Mouse (Mus musculus) midbrain, embryonic 14.5 days (tissue): ENCODE data around the gene Cinp. TPM values are rescaled to one million over a fixed set of nuclear protein-coding genes. Genes with fewer than 3 reads are reported as not detected.

Experiments
- ATAC-seq: fragments of 200-750 bp; cut with Nextera tagmentation; 2 replicates; pipeline ENCODE4 v1.8.0; 2017; ENCODE audit warnings: moderate number of reproducible peaks, moderate library complexity; ENCODE audit not compliant: low FRiP score, low TSS enrichment
- DNase-seq: peaks from one replicate; pipeline ENCODE4 v3.0.0-alpha.2; 2015
- H3K27ac ChIP-seq: fragments of 300-500 bp; sonication (generic); replicated peaks from 2 replicates; pipeline ENCODE4 v1.5.1; 2014; ENCODE audit warnings: mild to moderate bottlenecking, low read depth, low read length, moderate library complexity
- H3K27me3 ChIP-seq: fragments of 300-500 bp; sonication (generic); 2 replicates; pipeline ENCODE4 v1.6.1; 2014; ENCODE audit warnings: low read length, control low read depth, mixed read lengths; ENCODE audit not compliant: control insufficient read depth, insufficient read depth
- H3K36me3 ChIP-seq: fragments of 300-500 bp; sonication (generic); 2 replicates; pipeline ENCODE4 v1.6.1; 2014; ENCODE audit warnings: low read length, control low read depth; ENCODE audit not compliant: control insufficient read depth, insufficient read depth
- H3K4me1 ChIP-seq: fragments of 300-500 bp; sonication (generic); 2 replicates; pipeline ENCODE4 v1.6.1; 2014; ENCODE audit warnings: mild to moderate bottlenecking, antibody characterized with exemption, low read length, control low read depth; ENCODE audit not compliant: control insufficient read depth, insufficient read depth
- H3K4me2 ChIP-seq: fragments of 300-500 bp; sonication (generic); 2 replicates; pipeline ENCODE4 v1.6.1; 2014; ENCODE audit warnings: mild to moderate bottlenecking, low read length, moderate library complexity
- H3K4me3 ChIP-seq: fragments of 300-500 bp; sonication (generic); replicated peaks from 2 replicates; pipeline ENCODE4 v1.5.1; 2014; ENCODE audit warnings: low read depth, low read length
- H3K9ac ChIP-seq: fragments of 300-500 bp; sonication (generic); replicated peaks from 2 replicates; pipeline ENCODE4 v1.6.1; 2014; ENCODE audit warnings: mild to moderate bottlenecking, low read length, moderate library complexity
- H3K9me3 ChIP-seq: fragments of 300-500 bp; sonication (generic); 2 replicates; pipeline ENCODE4 v1.6.1; 2016; ENCODE audit warnings: low read length, control low read depth, mixed read lengths; ENCODE audit not compliant: control insufficient read depth
- WGBS: fragments of 180-500 bp; shearing (Covaris S2); extraction: QIAGEN DNeasy Blood & Tissue Kit; methylation state at CpG from one replicate; pipeline ENCODE4 v1.1.7; 2014; 5-methylcytosine and 5-hydroxymethylcytosine counted together
- polyA plus RNA-seq: library from polyadenylated mRNA; unstranded; fragments of >200 nt; fragmentation: Nextera tagmentation; extraction: Ambion mirVana; gene quantifications from 2 replicates; pipeline ENCODE4 v1.2.1, GENCODE M21; 2014

Cinp gene
- polyA plus RNA-seq, 1 experiment from 2014 or later: 83.0 TPM

GRCm38 (mm10) chr12:110844227-110845130 lies 44.5 kb downstream of the Cinp start:
- Histone ChIP-seq H3K36me3 (no peaks in the 10 kb centered on the region), H3K4me1 (peaks cover 9% of the 10 kb centered on the region), H3K4me2 (peak overlapping the region; percentile 53), H3K27me3 (peaks cover 26% of the 10 kb centered on the region), H3K9ac (peak overlapping the region; percentile 26; the same call in 1 of the 2 replicates), H3K4me3 (peak overlapping the region; percentile 35), H3K9me3 (no peaks in the 10 kb centered on the region), H3K27ac (no peak overlapping the region)
- no peak for ATAC-seq
- WGBS: 2% methylated on average over 42 of the region's 42 CpGs
- peak; percentile 31 for DNase-seq

GRCm38 (mm10) chr12:110843194-110844048 lies 45.5 kb downstream of the Cinp start:
- peak; percentile 90 for DNase-seq
- 20% methylated on average over 32 of the region's 32 CpGs for WGBS
- no peak for ATAC-seq
- Histone ChIP-seq H3K27ac (no peak overlapping the region), H3K27me3 (peaks cover 26% of the 10 kb centered on the region), H3K4me2 (peak overlapping the region; percentile 53), H3K4me1 (peaks cover 8% of the 10 kb centered on the region; the same call in 1 of the 2 replicates), H3K9me3 (no peaks in the 10 kb centered on the region), H3K4me3 (peak overlapping the region; percentile 21), H3K9ac (0 out of 2 replicates have a peak overlapping the region, but pooled peaks have one; percentile 17), H3K36me3 (no peaks in the 10 kb centered on the region)

- Histone ChIP-seq H3K27ac (no peak overlapping the region), H3K27me3 (peaks cover 26% of the 10 kb centered on the region), H3K9ac (no peak overlapping the region), H3K4me3 (no peak overlapping the region), H3K4me1 (peaks cover 12% of the 10 kb centered on the region; the same call in 1 of the 2 replicates), H3K4me2 (no peak overlapping the region), H3K9me3 (no peaks in the 10 kb centered on the region), H3K36me3 (no peaks in the 10 kb centered on the region)
- WGBS: 73% methylated on average over 5 of the region's 5 CpGs
- ATAC-seq (no peak), DNase-seq (no peak)
These were observed 47.0 kb downstream of the Cinp start for GRCm38 (mm10) chr12:110841731-110842493.

GRCm38 (mm10) chr12:110840348-110841198 lies 48.4 kb downstream of the Cinp start, which contains the start of gene Mok:
Gene Mok, minus strand, starts transcription at chr12:110840939.
- H3K4me2 ChIP-seq: peak within 1 kb of the TSS; percentile 68
- H3K27me3 ChIP-seq: peaks cover 17% of the 10 kb centered on the region; the same call in 1 of the 2 replicates
- peaks cover 14% of the 10 kb centered on the region; the same call in 1 of the 2 replicates for H3K4me1 ChIP-seq
- peak within 1 kb of the TSS; percentile 50; the same call in 1 of the 2 replicates for H3K27ac ChIP-seq
- H3K36me3 ChIP-seq: no peaks in the 10 kb centered on the region
- H3K9ac ChIP-seq: peak within 1 kb of the TSS; percentile 50
- ATAC-seq (peak; percentile 85), DNase-seq (peak; percentile 99)
- no peaks in the 10 kb centered on the region for H3K9me3 ChIP-seq
- under 1% methylated on average over 71 of the region's 71 CpGs for WGBS
- H3K4me3 ChIP-seq: peak within 1 kb of the TSS; percentile 70

GRCm38 (mm10) chr12:110837850-110838249 lies 51.1 kb downstream of the Cinp start:
- Histone ChIP-seq H3K4me3 (no peak overlapping the region), H3K9ac (no peak overlapping the region), H3K4me2 (no peak overlapping the region), H3K27me3 (no peaks in the 10 kb centered on the region), H3K27ac (no peak overlapping the region), H3K36me3 (no peaks in the 10 kb centered on the region), H3K9me3 (no peaks in the 10 kb centered on the region), H3K4me1 (peaks cover 14% of the 10 kb centered on the region; the same call in 1 of the 2 replicates)
- DNase-seq (no peak), ATAC-seq (no peak)
- 89% methylated on average over 8 of the region's 8 CpGs for WGBS

GRCm38 (mm10) chr12:110837192-110837841 lies 51.6 kb downstream of the Cinp start:
- WGBS: 35% methylated on average over 5 of the region's 5 CpGs
- 0 out of 2 replicates have a peak overlapping the region, but pooled peaks have one; percentile 17 for H3K9ac ChIP-seq
- DNase-seq (peak; percentile 49), ATAC-seq (no peak)
- no peak overlapping the region for H3K4me3 ChIP-seq
- H3K27me3 ChIP-seq: no peaks in the 10 kb centered on the region
- H3K4me2 ChIP-seq: peak overlapping the region; percentile 13; the same call in 1 of the 2 replicates
- H3K9me3 ChIP-seq: no peaks in the 10 kb centered on the region
- H3K36me3 ChIP-seq: no peaks in the 10 kb centered on the region
- peaks cover 14% of the 10 kb centered on the region; the same call in 1 of the 2 replicates for H3K4me1 ChIP-seq
- H3K27ac ChIP-seq: peak overlapping the region; percentile 72

GRCm38 (mm10) chr12:110836729-110837128 lies 52.2 kb downstream of the Cinp start:
- Histone ChIP-seq H3K4me2 (peak overlapping the region; percentile 13; the same call in 1 of the 2 replicates), H3K9ac (0 out of 2 replicates have a peak overlapping the region, but pooled peaks have one; percentile 17), H3K4me3 (no peak overlapping the region), H3K36me3 (no peaks in the 10 kb centered on the region), H3K9me3 (no peaks in the 10 kb centered on the region), H3K27me3 (no peaks in the 10 kb centered on the region), H3K27ac (peak overlapping the region; percentile 72), H3K4me1 (peaks cover 14% of the 10 kb centered on the region; the same call in 1 of the 2 replicates)
- 43% methylated on average over 6 of the region's 6 CpGs for WGBS
- DNase-seq (no peak), ATAC-seq (no peak)
